Mouse (Mus musculus) stomach, postnatal 0 days (tissue): ENCODE data around the gene Gm40193. TPM values are rescaled to one million over a fixed set of nuclear protein-coding genes. Genes with fewer than 3 reads are reported as not detected.
"Not testable (repeated sequence)": the region's sequence is repeated elsewhere in the genome, so short reads cannot be mapped to it uniquely, and the experiment has no call there.

ENCODE experiments used
- ATAC-seq: fragments of 200-750 bp; cut with Nextera tagmentation; 2 replicates; pipeline ENCODE4 v1.8.0; 2017; ENCODE audit not compliant: low FRiP score, low TSS enrichment
- DNase-seq: peaks from one replicate; pipeline ENCODE4 v3.0.0-alpha.2; 2016; ENCODE audit warnings: low spot score
- H3K27ac ChIP-seq: fragments of 300-500 bp; sonication (generic); replicated peaks from 2 replicates; pipeline ENCODE4 v1.5.1; 2014; ENCODE audit warnings: mild to moderate bottlenecking, control low read depth
- H3K27me3 ChIP-seq: fragments of 300-500 bp; sonication (generic); 2 replicates; pipeline ENCODE4 v1.6.1; 2014; ENCODE audit warnings: low read length; ENCODE audit not compliant: control insufficient read depth, insufficient read depth
- H3K36me3 ChIP-seq: fragments of 300-500 bp; sonication (generic); 2 replicates; pipeline ENCODE4 v1.6.1; 2014; ENCODE audit warnings: low read length, mixed read lengths; ENCODE audit not compliant: control insufficient read depth, insufficient read depth
- H3K4me1 ChIP-seq: fragments of 300-500 bp; sonication (generic); replicated peaks from 2 replicates; pipeline ENCODE4 v1.6.1; 2014; ENCODE audit warnings: antibody characterized with exemption; ENCODE audit not compliant: control insufficient read depth, insufficient read depth
- H3K4me2 ChIP-seq: fragments of 300-500 bp; sonication (generic); replicated peaks from 2 replicates; pipeline ENCODE4 v1.6.1; 2014; ENCODE audit warnings: low read depth, mild to moderate bottlenecking, control low read depth, moderate library complexity
- H3K4me3 ChIP-seq: fragments of 300-500 bp; sonication (generic); 2 replicates; pipeline ENCODE4 v1.5.1; 2014; ENCODE audit warnings: low read depth, low read length, control low read depth
- H3K9ac ChIP-seq: fragments of 300-500 bp; sonication (generic); 2 replicates; pipeline ENCODE4 v1.6.1; 2014; ENCODE audit warnings: mild to moderate bottlenecking, low read length, control low read depth, mixed read lengths
- H3K9me3 ChIP-seq: fragments of 300-500 bp; sonication (generic); 2 replicates; pipeline ENCODE4 v1.6.1; 2016; ENCODE audit warnings: low read length; ENCODE audit not compliant: control insufficient read depth
- CTCF ChIP-seq: IDR thresholded peaks from 2 replicates; pipeline ENCODE4 v1.5.1; 2016; ENCODE audit warnings: antibody characterized with exemption, low read depth, mild to moderate bottlenecking, moderate library complexity
- EP300 ChIP-seq: optimal IDR thresholded peaks from 2 replicates; pipeline ENCODE3; 2016; ENCODE audit warnings: antibody characterized with exemption
- WGBS: fragments of 180-500 bp; shearing (Covaris S2); extraction: QIAGEN DNeasy Blood & Tissue Kit; methylation state at CpG from one replicate; pipeline ENCODE4 v1.1.7; 2014; 5-methylcytosine and 5-hydroxymethylcytosine counted together
- polyA plus RNA-seq: library from polyadenylated mRNA; unstranded; fragments of >200 nt; fragmentation: Nextera tagmentation; extraction: Ambion mirVana; gene quantifications from 2 replicates; pipeline ENCODE4 v1.2.1, GENCODE M21; 2015

The Gm40193 gene
- polyA plus RNA-seq, 1 experiment from 2014 or later = not detected

DNA sequence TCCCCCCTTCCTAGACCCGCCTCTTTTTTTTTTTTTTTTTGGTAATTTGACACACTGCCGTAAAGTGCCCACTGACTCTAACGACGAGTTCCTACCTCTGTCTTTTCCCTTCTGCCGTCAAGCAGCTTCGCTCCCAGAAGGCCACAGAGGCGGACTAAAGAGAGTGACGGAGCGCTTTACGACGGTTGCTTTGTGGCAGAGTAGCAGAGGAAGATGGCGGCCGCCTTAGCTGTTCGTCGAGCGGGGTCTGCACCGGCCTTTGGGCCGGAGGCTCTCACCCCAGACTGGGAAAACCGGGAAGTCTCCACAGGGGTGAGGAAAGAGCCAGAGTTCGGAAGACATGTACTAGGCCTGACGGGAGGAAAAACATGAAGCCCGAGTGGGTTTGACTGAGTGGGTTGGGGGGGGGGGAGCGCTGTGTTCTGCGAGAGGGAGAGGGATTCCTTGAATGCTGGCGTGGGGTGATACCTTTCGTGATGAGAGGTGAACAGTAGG lies 7.5 kb downstream of the Gm40193 start, which contains the start of gene Psmb6:
Psmb6 (plus strand) TSS at position 184 of the 495 bp plus-strand sequence.
- under 1% methylated on average over 25 of the region's 26 CpGs for WGBS
- H3K27ac ChIP-seq = no peak within 1 kb of the TSS
- peak; percentile 93 for ATAC-seq
- DNase-seq = peak; percentile 91
- no peaks in the 10 kb centered on the region for H3K4me1 ChIP-seq
- peak within 1 kb of the TSS; percentile 68 for H3K4me3 ChIP-seq
- no peaks in the 10 kb centered on the region for H3K27me3 ChIP-seq
- peak within 1 kb of the TSS; percentile 64 for H3K4me2 ChIP-seq
- no peaks in the 10 kb centered on the region for H3K9me3 ChIP-seq
- TF ChIP-seq EP300 (no peak), CTCF (no peak)
- H3K36me3 ChIP-seq = peaks cover 9% of the 10 kb centered on the region; the same call in 1 of the 2 replicates
- H3K9ac ChIP-seq = peak within 1 kb of the TSS; percentile 73

DNA sequence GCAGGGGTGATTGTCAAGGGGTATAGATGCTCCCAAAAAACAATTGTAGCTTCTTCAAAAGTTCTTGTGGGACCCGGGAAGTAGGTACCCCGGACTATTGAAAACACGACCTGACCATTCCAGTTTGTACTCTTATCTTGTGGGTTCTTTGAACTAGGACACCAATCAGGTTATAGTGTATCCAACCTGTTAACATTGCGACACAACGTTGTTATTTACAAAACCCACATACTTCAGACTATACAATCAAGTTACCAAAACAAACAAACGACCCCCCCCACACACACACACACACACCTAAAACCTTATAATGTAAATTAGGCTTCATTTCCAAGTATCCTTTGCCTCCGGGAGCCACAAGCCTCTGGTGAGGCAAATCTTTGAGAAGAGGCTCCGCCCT lies 8.0 kb downstream of the Gm40193 start:
- Histone ChIP-seq H3K36me3 (peaks cover 9% of the 10 kb centered on the region; the same call in 1 of the 2 replicates), H3K27me3 (no peaks in the 10 kb centered on the region), H3K4me2 (peak overlapping the region; percentile 44), H3K27ac (no peak overlapping the region), H3K9ac (no peak overlapping the region), H3K9me3 (no peaks in the 10 kb centered on the region), H3K4me1 (no peaks in the 10 kb centered on the region), H3K4me3 (peak overlapping the region; percentile 27)
- 3% methylated on average over 8 of the region's 8 CpGs for WGBS
- DNase-seq (no peak), ATAC-seq (peak; percentile 29)
- TF ChIP-seq EP300 = no peak
- no peak for TF ChIP-seq CTCF

DNA sequence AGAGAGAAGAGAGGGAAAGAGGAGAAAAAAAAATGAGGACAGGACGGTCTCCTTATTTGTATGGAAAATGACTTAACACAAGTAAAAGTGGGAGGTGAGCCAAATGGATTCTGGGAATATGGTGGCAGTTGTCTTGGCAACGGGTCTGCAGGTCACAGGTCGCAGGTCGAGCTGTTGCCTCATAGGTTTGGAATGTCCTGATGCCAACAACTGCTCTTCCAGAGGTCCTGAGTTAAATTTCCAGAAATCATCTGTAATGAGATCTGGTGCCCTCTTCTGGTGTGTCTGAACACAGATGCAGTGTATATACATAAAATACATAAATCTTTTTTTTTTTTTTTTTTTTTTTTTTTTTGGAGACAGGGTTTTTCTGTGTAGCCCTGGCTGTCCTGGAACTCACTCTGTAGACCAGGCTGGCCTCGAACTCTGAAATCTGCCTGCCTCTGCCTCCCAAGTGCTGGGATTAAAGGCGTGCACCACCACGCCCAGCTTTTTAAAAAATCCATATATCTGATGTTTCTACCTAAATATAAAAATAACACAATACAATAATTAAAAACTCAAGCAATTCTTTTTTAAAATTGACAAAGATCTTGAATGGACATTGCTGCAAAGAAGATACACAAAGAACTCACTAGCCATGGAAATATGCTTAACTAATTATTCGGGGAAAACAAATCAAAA lies 9.3 kb downstream of the Gm40193 start:
- not testable (repeated sequence) for H3K27me3 ChIP-seq, DNase-seq, H3K9me3 ChIP-seq, H3K27ac ChIP-seq, H3K4me3 ChIP-seq, H3K4me2 ChIP-seq, H3K36me3 ChIP-seq, H3K4me1 ChIP-seq, H3K9ac ChIP-seq, ATAC-seq
- WGBS = 85% methylated on average over 8 of the region's 8 CpGs
- TF ChIP-seq CTCF = peak; percentile 20

DNA sequence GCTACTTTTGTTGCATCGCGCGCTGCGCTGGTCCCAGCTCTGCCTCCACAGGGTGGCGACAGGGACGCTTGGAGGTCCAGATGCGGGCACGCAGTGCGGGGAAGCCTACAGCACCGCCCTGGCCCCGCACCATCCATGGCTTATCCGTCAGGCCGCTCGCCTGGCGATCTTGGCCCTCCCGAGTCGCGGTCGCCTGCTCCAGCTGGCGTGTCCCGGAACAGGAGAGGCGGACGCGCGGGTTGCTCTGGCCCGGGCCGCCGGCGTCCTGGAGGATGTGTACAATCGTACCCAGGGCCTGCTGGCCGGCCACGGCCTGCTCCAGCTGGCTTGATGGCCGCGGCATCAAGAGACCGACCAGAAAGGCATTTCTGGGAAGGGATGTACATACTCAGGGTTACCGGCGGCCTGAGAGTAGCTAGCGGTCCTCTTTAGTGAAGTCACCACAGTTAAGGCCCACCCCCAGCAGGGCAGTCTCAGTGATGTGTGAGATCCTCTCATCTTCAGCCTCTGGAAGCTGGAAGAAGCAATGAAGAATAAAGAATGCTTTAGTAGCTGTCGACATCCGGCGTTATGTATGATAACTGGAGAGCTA lies 12.5 kb downstream of the Gm40193 start:
- H3K27me3 ChIP-seq = no peaks in the 10 kb centered on the region
- 17% methylated on average over 40 of the region's 41 CpGs for WGBS
- H3K36me3 ChIP-seq = no peaks in the 10 kb centered on the region
- H3K4me2 ChIP-seq = peak overlapping the region; percentile 57
- peak overlapping the region; percentile 85 for H3K27ac ChIP-seq
- H3K9ac ChIP-seq = peak overlapping the region; percentile 70
- DNase-seq (peak; percentile 29), ATAC-seq (peak; percentile 54)
- H3K4me3 ChIP-seq = peak overlapping the region; percentile 37
- no peaks in the 10 kb centered on the region for H3K4me1 ChIP-seq
- no peaks in the 10 kb centered on the region for H3K9me3 ChIP-seq
- no peak for TF ChIP-seq EP300
- peak; percentile 52 for TF ChIP-seq CTCF

DNA sequence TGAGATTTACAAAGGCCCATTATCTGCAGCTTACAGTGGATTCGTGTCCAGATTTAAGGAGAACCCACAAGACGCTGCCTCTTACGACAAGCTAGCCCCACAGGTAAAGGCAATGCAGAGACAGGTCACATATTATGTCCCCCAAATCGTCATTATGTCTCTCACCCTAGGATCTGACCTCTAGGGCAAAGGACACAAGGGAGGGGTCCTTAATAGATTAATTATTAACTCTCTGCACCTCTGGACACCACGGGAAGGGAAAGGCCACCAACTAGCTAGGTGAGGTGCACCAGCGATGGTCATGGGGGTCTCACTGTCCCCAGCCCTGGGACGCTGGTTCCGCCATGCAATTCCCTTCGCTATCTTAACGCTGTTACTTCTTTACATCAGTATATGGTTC lies 13.8 kb downstream of the Gm40193 start, which contains the start of gene Gltpd2:
Gltpd2 (plus strand) TSS at position 274 of the 400 bp plus-strand sequence.
- H3K4me3 ChIP-seq = peak within 1 kb of the TSS; percentile 37
- peak within 1 kb of the TSS; percentile 57 for H3K4me2 ChIP-seq
- DNase-seq = no peak
- WGBS = 80% methylated on average over 10 of the region's 10 CpGs
- no peaks in the 10 kb centered on the region for H3K4me1 ChIP-seq
- H3K27me3 ChIP-seq = no peaks in the 10 kb centered on the region
- TF ChIP-seq EP300 (no peak), CTCF (no peak)
- no peak for ATAC-seq
- H3K9me3 ChIP-seq = no peaks in the 10 kb centered on the region
- H3K9ac ChIP-seq = peak within 1 kb of the TSS; percentile 70
- H3K36me3 ChIP-seq = no peaks in the 10 kb centered on the region
- H3K27ac ChIP-seq = peak within 1 kb of the TSS; percentile 85

DNA sequence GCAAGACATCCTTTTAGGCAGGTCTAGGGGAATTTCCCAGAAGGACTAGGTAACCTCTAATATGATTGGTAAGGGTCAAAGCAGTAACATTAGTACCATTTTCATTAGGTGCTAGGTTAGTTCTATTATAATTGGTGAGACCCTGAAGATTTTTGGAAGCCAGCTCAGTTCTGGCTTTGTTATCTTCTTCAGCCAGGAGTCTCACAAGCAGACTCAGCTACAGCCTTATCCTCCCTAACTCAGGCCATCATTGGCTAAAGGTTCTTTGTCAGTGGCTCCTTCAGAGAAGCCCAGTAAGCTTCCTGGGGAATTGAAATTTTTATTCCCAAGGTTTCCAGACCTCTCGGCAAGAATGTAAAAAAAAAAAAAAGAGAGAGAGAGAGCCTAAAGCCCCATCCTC lies 14.3 kb downstream of the Gm40193 start:
- no peaks in the 10 kb centered on the region for H3K36me3 ChIP-seq
- no peak overlapping the region for H3K4me2 ChIP-seq
- DNase-seq (no peak), ATAC-seq (no peak)
- no peaks in the 10 kb centered on the region for H3K9me3 ChIP-seq
- TF ChIP-seq EP300 (no peak), CTCF (no peak)
- no peaks in the 10 kb centered on the region for H3K27me3 ChIP-seq
- no peak overlapping the region for H3K27ac ChIP-seq
- 69% methylated on average over 1 of the region's 1 CpGs for WGBS
- no peaks in the 10 kb centered on the region for H3K4me1 ChIP-seq
- H3K9ac ChIP-seq = no peak overlapping the region
- H3K4me3 ChIP-seq = no peak overlapping the region
